Mouse (Mus musculus) CH12.LX (cell line): ENCODE measurements around the gene Tmem104.

Source experiments
- BHLHE40 ChIP-seq: IDR thresholded peaks from 2 replicates; pipeline ENCODE4 v1.6.1; 2011; ENCODE audit warnings: mild to moderate bottlenecking, low read depth, low read length, improper control_type of control experiment
- CTCF ChIP-seq, 2 experiments: IDR thresholded peaks in 1 of 2; conservative IDR thresholded peaks in 1 of 2; 2 replicates each; pipeline ENCODE4 v1.5.1; 2011 to 2012; ENCODE audit warnings: low read depth in 2 of 2, low read length in 2 of 2, improper control_type of control experiment in 1 of 2, inconsistent platforms in 1 of 2, mild to moderate bottlenecking in 1 of 2, moderate library complexity in 1 of 2
- MXI1 ChIP-seq: IDR thresholded peaks from 2 replicates; pipeline ENCODE4 v1.6.1; 2011; ENCODE audit warnings: mild to moderate bottlenecking, low read depth, low read length, improper control_type of control experiment
- MYC ChIP-seq: IDR thresholded peaks from 2 replicates; pipeline ENCODE4 v1.6.1; 2011; ENCODE audit warnings: low read depth, mild to moderate bottlenecking, improper control_type of control experiment, low read length
- RAD21 ChIP-seq: IDR thresholded peaks from 2 replicates; pipeline ENCODE4 v1.6.1; 2011; ENCODE audit warnings: low read depth, mild to moderate bottlenecking, low read length, improper control_type of control experiment, moderate library complexity
- USF1 ChIP-seq: IDR thresholded peaks from 2 replicates; pipeline ENCODE4 v1.6.1; 2014; ENCODE audit warnings: low read depth, mild to moderate bottlenecking, inconsistent platforms, low read length, improper control_type of control experiment

DNA sequence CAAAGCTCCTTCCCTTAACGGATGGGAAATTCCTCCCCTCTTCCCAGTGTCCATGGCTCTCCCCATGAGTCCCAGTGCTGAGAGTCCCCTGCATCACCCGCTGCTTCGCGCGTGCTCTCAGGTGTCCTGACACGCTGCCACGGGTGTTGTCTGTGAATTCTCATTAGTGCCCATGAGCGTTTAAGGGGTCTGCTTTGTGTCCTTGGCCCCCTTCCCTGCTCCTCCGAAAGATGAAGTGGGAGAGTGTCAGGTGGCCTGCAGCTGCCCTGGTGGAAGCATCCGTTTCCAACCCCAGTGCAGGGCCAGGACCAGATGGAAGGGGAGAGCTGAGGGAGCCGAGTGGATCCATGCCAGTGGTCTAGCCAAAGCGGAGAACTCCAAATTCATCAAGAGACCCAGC lies 20.8 kb downstream of the Tmem104 start:
- TF ChIP-seq RAD21 (no peak), USF1 (no peak), MYC (no peak), CTCF (conservative IDR thresholded peaks at IDR 0.05 in 1 of 2, IDR thresholded peaks at IDR 0.05 in 1 of 2; ENCODE audit: low read depth in 2 of 2, low read length in 2 of 2) (no peak), MXI1 (no peak), BHLHE40 (no peak)
